Mouse (Mus musculus) bone marrow, adult 2 months (tissue): Measurements from ENCODE around the gene Sprr2a3.
"Not testable (repeated sequence)": the region's sequence is repeated elsewhere in the genome, so short reads cannot be mapped to it uniquely, and the experiment has no call there.

Source experiments
- CTCF ChIP-seq: fragments of 200-500 bp; IDR thresholded peaks from 2 replicates; pipeline ENCODE4 v1.5.1; 2011; ENCODE audit warnings: low read length, control low read depth; ENCODE audit not compliant: control insufficient read depth, insufficient read depth
- POLR2A ChIP-seq: fragments of 200-500 bp; IDR thresholded peaks from 2 replicates; pipeline ENCODE4 v1.6.1; 2011; ENCODE audit warnings: low read depth, mild to moderate bottlenecking, control low read depth, low read length, borderline replicate concordance; ENCODE audit not compliant: control insufficient read depth

DNA sequence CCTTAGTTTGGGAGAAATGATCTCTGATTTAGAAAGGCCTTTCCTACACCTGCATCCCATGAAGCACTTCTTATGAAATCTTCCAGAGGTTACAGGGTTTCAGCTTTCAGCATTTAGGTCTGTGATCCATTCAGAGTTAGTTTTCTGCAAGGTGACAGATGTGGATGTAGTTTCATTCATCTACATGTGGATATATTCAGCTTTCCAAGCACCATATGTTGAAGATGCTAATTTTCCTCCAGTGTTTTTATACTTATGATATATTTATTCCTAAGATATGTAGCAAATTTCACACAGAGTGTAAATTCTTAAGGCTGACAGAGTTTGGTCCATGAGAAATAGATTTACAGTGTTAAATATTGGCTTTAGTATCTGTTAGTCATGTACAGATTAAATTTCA, 46.5 kb upstream of the Sprr2a3 start:
- TF ChIP-seq CTCF, POLR2A: not testable (repeated sequence)
